Mouse (Mus musculus) forebrain, embryonic 10.5 days (tissue): ENCODE data around the gene Hoxa2. TPM values are rescaled to one million over a fixed set of nuclear protein-coding genes. Genes with fewer than 3 reads are reported as not detected.

ENCODE experiments used
- DNase-seq: peaks from one replicate; pipeline ENCODE4 v3.0.0-alpha.2; 2017; ENCODE audit warnings: low spot score; ENCODE audit errors: extremely low spot score
- H3K27ac ChIP-seq: fragments of 300-500 bp; sonication (generic); 2 replicates; pipeline ENCODE4 v1.5.1; 2016; ENCODE audit warnings: mild to moderate bottlenecking
- H3K27me3 ChIP-seq: fragments of 300-500 bp; sonication (generic); 2 replicates; pipeline ENCODE4 v1.6.1; 2016; ENCODE audit warnings: mild to moderate bottlenecking; ENCODE audit not compliant: poor library complexity, severe bottlenecking
- H3K36me3 ChIP-seq: fragments of 300-500 bp; sonication (generic); replicated peaks from 2 replicates; pipeline ENCODE4 v1.6.1; 2016; ENCODE audit warnings: mild to moderate bottlenecking, moderate library complexity
- H3K4me1 ChIP-seq: fragments of 300-500 bp; sonication (generic); 2 replicates; pipeline ENCODE4 v1.6.1; 2016
- H3K4me3 ChIP-seq: fragments of 300-500 bp; sonication (generic); 2 replicates; pipeline ENCODE4 v1.5.1; 2016; ENCODE audit warnings: mild to moderate bottlenecking, moderate library complexity
- H3K9me3 ChIP-seq: fragments of 300-500 bp; sonication (generic); 2 replicates; pipeline ENCODE4 v1.6.1; 2016; ENCODE audit warnings: mild to moderate bottlenecking, moderate library complexity
- WGBS: fragments of 180-500 bp; shearing (Covaris S2); methylation state at CpG from one replicate; pipeline ENCODE4 v1.1.7; 2016; 5-methylcytosine and 5-hydroxymethylcytosine counted together
- polyA plus RNA-seq: library from polyadenylated mRNA; unstranded; fragments of >200 nt; fragmentation: Nextera tagmentation; extraction: Ambion mirVana; gene quantifications from 2 replicates; pipeline ENCODE4 v1.2.1, GENCODE M21; 2016

Hoxa2 gene
- polyA plus RNA-seq, 1 experiment from 2014 or later, result not detected

- no peak overlapping the region for H3K4me3 ChIP-seq
- H3K27me3 ChIP-seq, result peaks cover 100% of the 10 kb centered on the region
- H3K9me3 ChIP-seq, result no peaks in the 10 kb centered on the region
- DNase-seq, result no peak
- 0% methylated on average over 1 of the region's 1 CpGs for WGBS
- H3K4me1 ChIP-seq, result no peaks in the 10 kb centered on the region
- no peak overlapping the region for H3K27ac ChIP-seq
- no peaks in the 10 kb centered on the region for H3K36me3 ChIP-seq
Measured at GRCm38 (mm10) chr6:52182793-52183192, 18.2 kb upstream of the Hoxa2 start.

DNA sequence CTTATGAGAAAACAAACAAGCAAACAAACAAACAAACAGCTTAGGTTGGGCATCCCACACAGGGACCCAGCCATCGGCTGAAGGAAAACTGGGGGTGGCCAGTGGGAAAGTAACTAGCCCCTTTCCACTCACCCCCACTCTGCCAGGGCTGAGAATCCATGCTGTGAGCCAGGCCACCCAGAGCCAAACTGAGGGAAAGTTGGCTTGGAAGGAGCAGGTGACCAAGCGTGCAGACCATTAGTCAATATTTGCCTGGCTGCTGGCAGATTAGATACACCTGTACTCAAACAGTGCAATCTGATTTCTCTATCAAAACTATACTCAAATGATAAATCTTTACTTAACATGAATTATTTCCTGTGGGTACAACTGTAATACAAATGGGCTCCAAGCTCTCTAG, 17.4 kb upstream of the Hoxa2 start:
- 16% methylated on average over 2 of the region's 2 CpGs for WGBS
- H3K27ac ChIP-seq, result no peak overlapping the region
- H3K4me3 ChIP-seq, result no peak overlapping the region
- H3K27me3 ChIP-seq, result peaks cover 100% of the 10 kb centered on the region
- no peaks in the 10 kb centered on the region for H3K4me1 ChIP-seq
- DNase-seq, result no peak
- H3K36me3 ChIP-seq, result no peaks in the 10 kb centered on the region
- no peaks in the 10 kb centered on the region for H3K9me3 ChIP-seq

GRCm38 (mm10) chr6:52180726-52181125, 16.1 kb upstream of the Hoxa2 start:
- Histone ChIP-seq H3K27ac (no peak overlapping the region), H3K4me1 (peaks cover 3% of the 10 kb centered on the region), H3K36me3 (no peaks in the 10 kb centered on the region), H3K9me3 (no peaks in the 10 kb centered on the region), H3K4me3 (no peak overlapping the region), H3K27me3 (peaks cover 100% of the 10 kb centered on the region)
- WGBS, result 6% methylated on average over 3 of the region's 3 CpGs
- no peak for DNase-seq

DNA sequence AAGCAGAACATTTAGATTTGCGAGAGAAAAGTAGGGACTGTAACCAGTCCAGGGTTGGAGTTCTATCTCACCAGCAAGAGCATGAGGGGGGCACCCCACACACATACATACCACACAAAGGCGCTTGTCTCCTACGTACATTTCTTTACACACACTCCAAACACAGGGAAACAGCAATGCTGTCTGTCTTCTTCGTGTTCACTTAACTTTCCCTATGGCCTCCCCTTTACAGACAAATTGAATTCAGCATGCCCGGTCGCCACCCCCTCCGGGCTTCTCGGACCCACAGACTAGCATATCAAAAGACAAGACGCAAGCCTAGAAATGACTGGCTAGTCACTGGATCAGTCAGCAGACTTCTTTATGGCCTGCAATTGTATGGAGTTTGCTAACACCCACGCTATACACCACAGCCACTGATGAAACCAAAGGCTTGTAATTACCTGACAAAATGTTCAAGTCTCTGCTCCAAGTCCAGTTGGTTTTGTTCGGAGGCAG, 15.6 kb upstream of the Hoxa2 start:
- 1% methylated on average over 11 of the region's 11 CpGs for WGBS
- Histone ChIP-seq H3K27ac (no peak overlapping the region), H3K36me3 (no peaks in the 10 kb centered on the region), H3K4me1 (peaks cover 8% of the 10 kb centered on the region), H3K4me3 (no peak overlapping the region), H3K9me3 (no peaks in the 10 kb centered on the region), H3K27me3 (peaks cover 100% of the 10 kb centered on the region)
- no peak for DNase-seq

- H3K4me1 ChIP-seq, result peaks cover 8% of the 10 kb centered on the region
- no peaks in the 10 kb centered on the region for H3K9me3 ChIP-seq
- no peak for DNase-seq
- H3K27ac ChIP-seq, result no peak overlapping the region
- WGBS, result 2% methylated on average over 10 of the region's 10 CpGs
- no peaks in the 10 kb centered on the region for H3K36me3 ChIP-seq
- H3K4me3 ChIP-seq, result no peak overlapping the region
- H3K27me3 ChIP-seq, result peaks cover 100% of the 10 kb centered on the region
Measured at GRCm38 (mm10) chr6:52179690-52180089, 15.1 kb upstream of the Hoxa2 start.

DNA sequence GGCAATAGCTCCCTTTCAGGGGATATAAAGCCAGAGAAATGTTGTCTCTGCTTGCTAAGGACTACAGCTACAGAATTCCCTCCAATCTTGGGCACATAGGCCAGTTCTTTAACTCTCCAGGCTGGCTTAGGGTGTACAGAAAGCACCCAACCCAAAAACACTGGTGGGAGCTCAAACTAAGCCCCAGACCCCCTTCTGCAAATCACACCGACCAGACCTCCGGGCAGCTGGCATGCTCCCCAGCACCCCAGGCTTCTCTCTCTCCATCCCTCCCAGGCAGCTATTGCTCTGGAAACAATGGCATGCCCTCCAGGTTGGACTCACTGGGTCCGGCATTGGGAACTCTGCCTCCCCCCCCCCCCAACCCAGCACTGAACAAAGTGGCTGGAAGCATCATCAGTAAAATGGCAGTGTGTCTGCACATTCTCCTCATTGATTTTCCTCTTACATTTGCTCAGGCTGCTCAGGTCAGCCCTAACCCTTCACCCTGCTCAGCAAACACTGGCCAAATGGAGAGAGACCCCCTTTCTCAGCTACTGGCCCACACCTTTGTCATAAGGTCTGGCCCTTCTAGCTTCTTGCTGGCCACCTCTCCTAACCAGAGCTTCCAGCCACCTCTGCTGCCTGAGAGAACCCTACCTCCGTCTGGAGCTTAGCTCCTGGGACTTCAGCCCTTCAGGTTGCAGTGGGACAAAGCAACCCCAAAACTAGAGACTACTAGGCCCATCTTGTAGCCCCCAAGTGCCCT, 14.5 kb upstream of the Hoxa2 start:
- no peak for DNase-seq
- Histone ChIP-seq H3K4me3 (no peak overlapping the region), H3K27me3 (peaks cover 100% of the 10 kb centered on the region), H3K27ac (no peak overlapping the region), H3K4me1 (peaks cover 8% of the 10 kb centered on the region), H3K9me3 (no peaks in the 10 kb centered on the region), H3K36me3 (no peaks in the 10 kb centered on the region)
- 0% methylated on average over 4 of the region's 4 CpGs for WGBS

DNA sequence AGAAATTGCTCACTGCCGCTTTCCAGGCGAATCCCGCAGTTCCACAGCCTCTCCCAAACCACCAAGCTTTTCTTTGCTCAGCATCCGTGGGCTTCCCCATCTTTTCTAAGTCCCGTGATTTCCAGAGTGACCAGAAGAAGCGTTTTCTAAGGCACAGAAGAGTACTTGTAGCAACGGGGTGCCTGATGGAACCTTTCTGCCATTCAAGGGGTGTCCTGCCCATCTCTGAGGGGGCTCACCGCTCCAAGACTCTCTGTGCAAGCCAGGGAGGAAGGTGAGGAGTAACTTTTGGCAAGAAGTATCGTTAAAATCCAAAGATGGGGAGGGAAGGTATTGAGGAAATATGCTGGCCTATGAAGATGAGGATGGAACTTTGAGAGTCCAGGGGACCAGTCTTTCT, 13.2 kb upstream of the Hoxa2 start:
- Histone ChIP-seq H3K4me1 (peaks cover 10% of the 10 kb centered on the region), H3K27me3 (peaks cover 100% of the 10 kb centered on the region), H3K9me3 (no peaks in the 10 kb centered on the region), H3K4me3 (no peak overlapping the region), H3K36me3 (no peaks in the 10 kb centered on the region), H3K27ac (no peak overlapping the region)
- DNase-seq, result no peak
- WGBS, result under 1% methylated on average over 9 of the region's 9 CpGs

GRCm38 (mm10) chr6:52177061-52177735, 12.6 kb upstream of the Hoxa2 start, which contains the start of gene 5730596B20Rik:
Gene 5730596B20Rik (plus strand): TSS chr6:52177498.
- peak; percentile 54 for DNase-seq
- Histone ChIP-seq H3K36me3 (no peaks in the 10 kb centered on the region), H3K9me3 (no peaks in the 10 kb centered on the region), H3K4me3 (no peak within 1 kb of the TSS), H3K27me3 (peaks cover 100% of the 10 kb centered on the region), H3K27ac (no peak within 1 kb of the TSS), H3K4me1 (peaks cover 16% of the 10 kb centered on the region)
- WGBS, result under 1% methylated on average over 36 of the region's 36 CpGs

- no peak overlapping the region for H3K4me3 ChIP-seq
- H3K36me3 ChIP-seq, result no peaks in the 10 kb centered on the region
- no peak overlapping the region for H3K27ac ChIP-seq
- H3K27me3 ChIP-seq, result peaks cover 100% of the 10 kb centered on the region
- DNase-seq, result no peak
- H3K4me1 ChIP-seq, result peaks cover 20% of the 10 kb centered on the region
- WGBS, result under 1% methylated on average over 6 of the region's 6 CpGs
- no peaks in the 10 kb centered on the region for H3K9me3 ChIP-seq
Measured at GRCm38 (mm10) chr6:52176391-52176790, 11.8 kb upstream of the Hoxa2 start.

- Histone ChIP-seq H3K36me3 (no peaks in the 10 kb centered on the region), H3K27ac (no peak overlapping the region), H3K4me1 (peaks cover 20% of the 10 kb centered on the region), H3K9me3 (no peaks in the 10 kb centered on the region), H3K27me3 (peaks cover 100% of the 10 kb centered on the region), H3K4me3 (no peak overlapping the region)
- DNase-seq, result no peak
- 0% methylated on average over 16 of the region's 35 CpGs for WGBS
Measured at GRCm38 (mm10) chr6:52175864-52176263, 11.2 kb upstream of the Hoxa2 start.

GRCm38 (mm10) chr6:52174968-52175751, 10.5 kb upstream of the Hoxa2 start:
- H3K4me3 ChIP-seq, result no peak overlapping the region
- peaks cover 100% of the 10 kb centered on the region for H3K27me3 ChIP-seq
- no peaks in the 10 kb centered on the region for H3K9me3 ChIP-seq
- WGBS, result under 1% methylated on average over 41 of the region's 41 CpGs
- H3K27ac ChIP-seq, result no peak overlapping the region
- H3K4me1 ChIP-seq, result peaks cover 26% of the 10 kb centered on the region
- H3K36me3 ChIP-seq, result no peaks in the 10 kb centered on the region
- no peak for DNase-seq

DNA sequence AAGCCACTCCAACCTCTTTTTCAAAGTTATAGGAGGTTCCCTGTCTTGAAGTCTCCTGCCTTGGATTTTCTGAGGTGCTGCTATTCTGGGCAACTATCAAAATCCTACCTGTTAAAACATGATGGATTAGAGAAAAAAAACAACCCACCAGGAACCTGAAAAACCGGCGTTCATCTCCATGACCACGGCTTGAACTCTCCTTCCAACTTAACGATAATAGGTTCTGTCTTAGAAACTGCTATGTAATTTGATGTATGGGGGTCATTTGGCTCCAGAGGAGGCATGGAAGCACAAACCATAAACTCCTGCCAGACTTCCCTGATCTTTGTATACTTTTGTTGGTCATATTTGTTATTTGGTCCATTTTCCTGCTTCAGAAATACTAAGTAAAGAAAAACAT, 9.0 kb upstream of the Hoxa2 start:
- H3K36me3 ChIP-seq, result no peaks in the 10 kb centered on the region
- H3K27me3 ChIP-seq, result peaks cover 100% of the 10 kb centered on the region
- peaks cover 30% of the 10 kb centered on the region for H3K4me1 ChIP-seq
- H3K27ac ChIP-seq, result no peak overlapping the region
- H3K9me3 ChIP-seq, result no peaks in the 10 kb centered on the region
- no peak overlapping the region for H3K4me3 ChIP-seq
- WGBS, result 3% methylated on average over 4 of the region's 4 CpGs
- DNase-seq, result no peak
